Mouse (Mus musculus) left cerebral cortex, postnatal 4 days (tissue): ENCODE data around the gene Pmepa1. TPM values are rescaled to one million over a fixed set of nuclear protein-coding genes. Genes with fewer than 3 reads are reported as not detected.

Experiments
- DNase-seq: peaks from one replicate; pipeline ENCODE4 v3.0.0-alpha.2; 2022
- intact Hi-C: fragments of 180-260 bp; cut with DNase I; formaldehyde crosslinking; loops from one replicate; pipeline ENCODE4 v1.15.1; 2025
- total RNA-seq, 2 experiments: library from RNA; stranded (reverse); gene quantifications; 2 replicates each; pipeline ENCODE4 v1.2.3; 2021

Gene Pmepa1
- 10 to 100 TPM; 32.7 to 45.3 TPM for total RNA-seq

GRCm38 (mm10) chr2:173276409-173276808 lies at the start of gene Pmepa1:
Gene Pmepa1, minus strand, starts transcription at chr2:173276533.
- intact Hi-C loops, result no loop called here
- DNase-seq, result peak; percentile 88

- intact Hi-C loops, result no loop called here
- DNase-seq, result no peak
Observed at GRCm38 (mm10) chr2:173321754-173322153, 45.4 kb upstream of the Pmepa1 start.

DNA sequence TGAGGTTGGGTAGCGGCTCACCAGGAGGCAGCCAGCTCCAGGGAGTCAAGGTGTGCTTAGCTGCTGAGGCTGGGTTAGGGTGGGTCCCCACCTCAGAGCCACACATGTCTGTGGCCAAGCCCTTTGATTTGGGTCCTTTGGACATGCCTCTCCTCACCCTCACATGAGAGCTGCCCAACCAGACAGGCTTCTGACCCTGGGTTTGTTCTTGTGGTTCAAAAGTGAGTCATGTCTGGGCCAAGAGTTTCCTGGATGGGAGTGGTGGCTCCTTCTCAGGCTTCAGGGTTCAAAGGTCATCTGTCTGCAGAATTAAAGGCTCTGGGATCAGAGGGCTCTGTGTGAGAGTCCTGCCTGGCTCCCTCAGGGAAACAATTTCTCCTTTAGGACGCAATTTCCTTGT lies 44.9 kb upstream of the Pmepa1 start:
- DNase-seq, result no peak
- intact Hi-C loops, result no loop called here

- intact Hi-C loops, result no loop called here
- no peak for DNase-seq
Observed at GRCm38 (mm10) chr2:173314291-173314690, 38.0 kb upstream of the Pmepa1 start.

DNA sequence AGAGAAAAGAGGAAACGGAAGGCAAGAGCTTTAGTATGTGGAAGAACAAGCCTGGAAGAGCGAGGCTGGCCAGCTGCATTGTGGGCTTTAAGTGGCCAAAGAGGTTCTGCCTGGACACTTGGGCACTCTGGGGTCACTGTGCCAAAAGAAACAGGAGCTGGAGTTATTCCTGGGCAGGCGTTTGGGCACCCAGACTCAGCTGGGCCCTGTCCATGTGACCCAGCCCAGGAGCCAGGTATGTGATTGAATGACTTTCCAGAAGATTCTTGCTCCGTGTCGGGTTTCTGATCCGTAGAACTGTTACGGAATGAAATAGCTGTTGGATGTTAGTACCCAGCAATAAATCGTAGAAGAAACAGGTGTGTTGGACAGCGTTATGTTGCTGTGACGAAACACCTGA lies 32.2 kb upstream of the Pmepa1 start:
- intact Hi-C loops, result no loop called here
- no peak for DNase-seq

DNA sequence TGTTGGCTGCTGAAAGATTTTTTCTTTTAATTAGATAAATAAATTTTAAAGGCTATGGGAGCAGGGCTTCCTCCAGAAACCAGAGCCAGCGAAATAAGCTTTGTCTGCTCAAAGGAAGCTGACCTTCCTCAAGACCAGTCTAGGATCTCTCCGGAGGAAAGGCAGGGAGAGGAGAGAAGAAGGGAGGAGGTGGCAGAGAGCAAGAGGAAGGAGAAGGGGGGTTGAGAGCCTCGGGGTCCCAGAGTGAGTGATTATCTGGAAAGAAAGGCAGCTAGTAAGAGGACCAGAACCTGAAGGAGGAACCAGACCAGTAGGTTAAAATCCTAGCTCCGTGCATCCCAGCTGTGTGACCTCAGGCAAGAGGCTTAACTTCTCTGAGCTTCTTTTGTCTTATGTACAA lies 31.7 kb upstream of the Pmepa1 start:
- intact Hi-C loops, result no loop called here

DNA sequence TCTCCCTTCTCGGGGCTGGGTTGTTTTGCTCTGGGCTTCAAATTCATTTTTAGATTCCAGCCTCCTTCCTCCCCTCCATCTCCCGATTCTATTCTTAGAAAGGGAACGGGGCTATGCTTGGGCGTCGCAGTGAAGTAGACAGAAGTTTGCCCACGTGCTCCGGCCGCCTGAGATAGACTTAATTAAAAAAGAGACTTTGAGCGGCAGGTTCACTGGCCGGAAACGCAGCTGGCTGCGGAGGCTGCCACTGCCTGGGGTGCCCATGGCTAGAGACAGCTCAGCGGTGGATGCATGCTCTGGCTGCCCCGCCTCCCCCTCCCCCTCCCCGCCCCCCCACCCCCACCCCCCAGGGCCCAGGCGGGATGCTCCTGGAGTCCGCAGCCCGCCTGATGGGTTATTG lies 31.2 kb upstream of the Pmepa1 start:
- DNase-seq, result peak; percentile 57
- intact Hi-C loops, result no loop called here

More for the DNA sequence above, 31.7 kb upstream of the Pmepa1 start:
- DNase-seq, result no peak

DNA sequence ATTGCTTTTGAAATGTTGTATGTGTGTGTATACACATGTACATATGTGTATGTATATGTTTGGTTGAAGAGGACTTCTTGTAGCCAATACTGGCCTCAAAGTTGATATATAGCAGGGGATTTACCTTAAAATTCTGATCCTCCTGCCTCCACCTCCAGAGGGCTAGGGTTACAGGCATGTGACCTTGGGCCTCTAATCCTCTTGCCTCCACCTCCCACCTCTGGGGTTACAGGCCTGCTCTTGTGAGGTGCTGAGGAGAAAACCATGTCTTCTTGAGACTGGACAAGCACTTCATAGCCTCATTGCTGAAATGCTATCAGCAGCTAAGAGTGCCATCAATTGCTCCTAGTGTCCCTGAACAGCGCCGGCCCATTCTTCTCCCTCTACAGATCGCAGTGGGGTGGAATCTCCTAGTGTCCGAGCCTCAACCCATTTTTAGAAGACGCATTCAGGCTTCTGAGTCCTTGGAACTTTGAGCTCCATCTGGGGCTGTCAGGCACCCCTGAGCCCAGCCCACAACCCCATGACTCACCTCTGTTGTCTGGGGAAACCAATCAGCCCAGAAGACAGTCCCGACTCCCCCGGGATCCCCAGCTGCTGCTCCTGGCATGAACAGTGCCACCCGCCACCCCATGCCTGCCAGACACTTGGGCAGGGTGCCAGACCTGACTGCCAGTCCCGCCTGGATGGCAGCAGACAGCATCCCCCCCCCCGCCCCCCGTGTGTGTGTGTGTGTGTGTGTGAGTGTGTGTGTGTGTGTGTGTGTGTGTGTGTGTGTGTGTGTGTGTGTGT lies 30.6 kb upstream of the Pmepa1 start:
- intact Hi-C loops, result no loop called here
- peak; percentile 98 for DNase-seq

GRCm38 (mm10) chr2:173305011-173305410 lies 28.7 kb upstream of the Pmepa1 start:
- intact Hi-C loops, result no loop called here

DNA sequence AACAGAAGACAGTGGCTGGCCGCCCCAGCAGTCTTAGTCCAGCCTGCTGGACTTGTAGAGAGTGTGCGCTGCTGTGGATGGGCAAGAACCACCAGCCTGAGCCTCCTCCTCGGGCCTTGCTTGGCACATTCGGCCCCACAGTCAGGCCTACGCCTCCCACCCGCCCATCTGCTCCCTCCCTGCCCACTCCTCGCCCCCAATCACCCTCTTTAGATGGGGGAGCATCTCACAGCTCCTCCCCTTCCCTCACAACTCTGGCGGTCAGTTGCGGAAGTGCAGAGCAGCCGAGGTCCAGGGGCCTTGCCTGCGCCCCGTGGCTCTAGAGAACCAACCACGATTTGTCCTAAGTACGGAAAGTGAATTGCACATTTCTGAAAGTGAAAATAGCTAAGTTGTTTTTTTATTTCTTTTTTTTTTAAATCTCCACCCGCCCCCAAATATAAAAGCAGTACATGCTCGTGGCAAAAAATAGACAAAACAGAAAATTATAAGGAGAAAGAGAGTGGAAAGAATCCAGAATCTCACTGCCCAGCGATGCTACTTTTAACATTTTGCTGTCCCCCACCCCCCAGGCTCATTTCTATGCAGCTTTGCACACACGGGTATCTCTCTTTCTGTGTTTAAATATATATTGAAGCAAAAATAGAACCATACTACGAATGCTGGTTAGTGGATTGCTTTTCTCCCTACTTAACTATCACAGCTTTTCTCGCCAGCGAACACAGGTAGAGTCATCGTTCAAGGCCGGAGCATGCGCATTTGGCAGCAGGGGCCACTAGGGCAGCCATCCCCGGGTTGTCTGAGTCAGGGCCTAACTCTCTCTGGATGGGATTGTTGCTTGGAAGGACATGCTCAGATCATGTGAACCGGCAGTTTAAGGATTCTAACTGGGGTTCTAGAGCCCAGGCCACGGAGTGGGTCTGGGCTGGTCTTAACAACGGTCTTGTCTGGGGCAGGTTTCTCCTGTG lies 24.6 kb upstream of the Pmepa1 start:
- DNase-seq, result peak; percentile 63
- intact Hi-C loops, result no loop called here

More at GRCm38 (mm10) chr2:173305011-173305410, 28.7 kb upstream of the Pmepa1 start:
- DNase-seq, result no peak

GRCm38 (mm10) chr2:173296408-173296807 lies 20.1 kb upstream of the Pmepa1 start:
- DNase-seq, result no peak
- intact Hi-C loops, result no loop called here

GRCm38 (mm10) chr2:173293042-173293441 lies 16.7 kb upstream of the Pmepa1 start:
- DNase-seq, result peak; percentile 18
- intact Hi-C loops, result no loop called here

DNA sequence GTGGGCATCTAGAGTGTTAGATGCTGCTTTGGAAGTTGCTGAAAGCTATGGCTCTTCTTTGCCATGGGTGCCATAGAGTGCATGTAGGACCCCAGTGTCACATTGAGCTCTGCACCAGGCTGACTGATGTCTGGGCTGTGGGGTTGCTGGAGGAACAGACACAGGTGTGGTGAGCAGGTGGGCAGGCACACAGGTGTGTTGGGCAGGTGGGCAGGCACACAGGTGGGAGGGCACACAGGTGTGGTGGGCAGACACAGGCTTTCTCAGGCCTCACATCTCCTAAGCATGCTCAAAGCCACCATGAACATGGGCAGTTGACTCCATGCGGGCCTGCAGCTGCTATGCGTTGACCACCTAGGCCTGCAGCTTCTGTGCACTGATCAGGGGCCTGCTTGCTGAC lies 16.2 kb upstream of the Pmepa1 start:
- intact Hi-C loops, result no loop called here
- no peak for DNase-seq

DNA sequence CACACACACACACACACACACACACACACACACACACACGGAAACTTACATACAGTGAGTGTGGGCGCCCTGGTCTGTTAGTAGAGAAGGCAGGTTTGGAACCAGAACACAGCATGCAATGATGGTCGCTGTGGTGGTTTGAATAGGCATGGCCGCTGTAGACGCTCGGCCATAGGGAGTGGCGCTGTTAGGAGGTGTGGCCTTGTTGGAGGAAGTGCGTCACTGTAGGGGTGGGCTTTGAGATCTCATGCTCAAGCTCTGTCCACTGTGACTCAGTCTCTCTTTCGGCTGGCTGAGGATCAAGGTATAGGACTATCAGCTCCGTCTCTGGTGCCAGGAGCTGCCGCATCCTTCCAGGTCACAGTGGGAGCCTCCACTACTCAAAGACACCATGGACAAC lies 14.6 kb upstream of the Pmepa1 start:
- no peak for DNase-seq
- intact Hi-C loops, result no loop called here

- intact Hi-C loops, result no loop called here
- DNase-seq, result no peak
Observed at GRCm38 (mm10) chr2:173289928-173290327, 13.6 kb upstream of the Pmepa1 start.

DNA sequence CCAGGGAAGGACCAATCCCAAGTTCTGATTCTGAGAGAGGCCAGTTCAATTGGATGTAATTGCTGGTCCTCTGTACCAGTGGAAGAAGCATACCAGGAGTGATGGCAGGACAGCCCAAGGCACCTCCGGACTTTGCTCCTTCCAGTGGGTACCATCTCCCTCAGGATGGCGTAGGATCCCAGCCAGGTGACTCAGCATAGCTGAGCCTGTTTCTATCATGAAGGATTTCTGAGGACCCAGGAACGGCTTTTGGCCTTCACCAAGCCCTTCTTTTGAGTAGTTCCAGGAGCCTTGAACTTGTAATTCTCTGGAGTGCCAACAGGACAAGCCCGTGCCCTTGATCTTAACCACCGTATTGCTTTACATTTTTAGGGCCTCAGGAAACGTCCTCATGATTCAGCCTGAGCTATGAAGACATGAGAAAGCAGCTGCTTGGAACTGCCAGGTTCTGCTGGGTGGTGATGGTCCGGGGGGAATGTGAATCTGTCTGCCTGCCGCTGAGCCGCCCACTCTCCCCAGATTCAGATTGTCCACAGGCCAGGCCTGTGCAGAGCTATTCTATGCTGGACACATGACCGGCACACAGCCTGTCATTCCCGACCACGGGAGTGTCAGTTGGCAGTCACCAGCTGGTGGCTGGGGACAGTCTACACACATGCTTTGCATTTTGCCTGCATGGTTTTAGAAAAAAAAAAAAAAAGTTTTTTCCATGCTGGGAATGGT lies 9.6 kb upstream of the Pmepa1 start:
- no peak for DNase-seq
- intact Hi-C loops, result no loop called here

DNA sequence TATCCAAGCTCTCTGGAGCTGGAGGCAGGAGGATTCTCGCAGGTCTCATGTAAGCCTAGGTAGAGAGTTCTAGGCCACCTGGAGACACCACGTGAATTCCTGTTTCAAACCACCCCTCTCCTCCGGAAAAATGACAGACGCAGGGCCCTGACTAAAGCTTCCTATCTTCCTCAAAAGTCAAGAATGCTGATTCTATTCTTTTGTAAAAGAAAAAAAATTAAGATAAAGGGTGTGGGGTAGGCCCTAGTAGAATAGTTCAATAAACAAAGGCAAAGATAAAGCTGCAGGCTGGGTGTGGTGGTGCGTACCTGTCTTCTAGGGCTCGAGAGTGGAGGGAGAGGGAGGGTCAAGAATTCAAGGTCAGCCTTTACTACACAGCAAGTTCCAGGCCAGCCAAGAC lies 8.4 kb upstream of the Pmepa1 start:
- no peak for DNase-seq
- intact Hi-C loops, result no loop called here

- intact Hi-C loops, result no loop called here
- no peak for DNase-seq
Observed at GRCm38 (mm10) chr2:173282191-173282590, 5.9 kb upstream of the Pmepa1 start.

DNA sequence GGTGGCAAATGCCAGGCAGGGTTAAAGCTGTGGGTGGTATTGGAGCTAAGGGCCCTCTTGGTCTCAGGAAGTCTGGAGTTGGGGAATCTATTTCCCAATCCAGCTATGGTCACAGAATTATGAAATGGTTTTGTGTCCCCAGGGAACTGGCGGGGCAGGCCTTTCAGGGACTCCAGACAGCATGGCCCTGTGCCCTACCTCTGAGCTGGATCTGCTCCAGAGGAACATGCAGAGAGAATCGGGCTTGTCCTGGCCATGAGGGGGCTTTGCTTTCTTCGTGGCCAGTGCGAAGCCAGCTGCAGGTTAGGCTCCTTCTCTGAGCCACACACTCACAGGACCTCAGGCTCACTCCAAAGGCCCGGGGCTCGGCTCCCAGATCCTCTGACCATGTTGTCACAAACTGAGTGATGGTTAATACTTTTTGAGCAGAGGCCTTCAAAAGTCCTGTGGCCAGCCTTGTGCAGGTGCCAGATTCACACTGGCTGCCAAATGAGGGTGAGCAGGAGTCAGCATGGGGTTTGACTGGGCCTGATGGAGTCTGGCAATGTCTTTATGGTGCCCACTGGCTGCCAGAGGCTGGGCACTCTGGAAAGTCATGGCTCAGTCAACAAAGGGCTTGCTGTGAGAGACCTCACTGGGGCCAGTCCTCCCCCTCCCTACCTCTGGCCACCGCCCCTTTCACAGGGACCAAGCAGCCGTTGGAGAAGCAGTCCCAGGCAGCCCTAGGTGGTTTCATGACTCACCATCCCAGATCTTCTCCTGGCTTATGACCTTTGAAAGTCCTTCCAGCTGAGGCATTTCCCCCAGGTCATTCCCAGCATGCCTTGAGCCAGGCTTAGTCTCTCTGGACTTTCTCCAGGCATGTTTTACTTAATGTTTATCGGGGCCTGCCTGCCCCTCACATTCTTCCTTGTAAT lies 4.9 kb upstream of the Pmepa1 start:
- peak; percentile 76 for DNase-seq
- intact Hi-C loops, result no loop called here
